Comparison of ENCODE assay signal across 9 mouse cellular contexts in the genomic region with DNA sequence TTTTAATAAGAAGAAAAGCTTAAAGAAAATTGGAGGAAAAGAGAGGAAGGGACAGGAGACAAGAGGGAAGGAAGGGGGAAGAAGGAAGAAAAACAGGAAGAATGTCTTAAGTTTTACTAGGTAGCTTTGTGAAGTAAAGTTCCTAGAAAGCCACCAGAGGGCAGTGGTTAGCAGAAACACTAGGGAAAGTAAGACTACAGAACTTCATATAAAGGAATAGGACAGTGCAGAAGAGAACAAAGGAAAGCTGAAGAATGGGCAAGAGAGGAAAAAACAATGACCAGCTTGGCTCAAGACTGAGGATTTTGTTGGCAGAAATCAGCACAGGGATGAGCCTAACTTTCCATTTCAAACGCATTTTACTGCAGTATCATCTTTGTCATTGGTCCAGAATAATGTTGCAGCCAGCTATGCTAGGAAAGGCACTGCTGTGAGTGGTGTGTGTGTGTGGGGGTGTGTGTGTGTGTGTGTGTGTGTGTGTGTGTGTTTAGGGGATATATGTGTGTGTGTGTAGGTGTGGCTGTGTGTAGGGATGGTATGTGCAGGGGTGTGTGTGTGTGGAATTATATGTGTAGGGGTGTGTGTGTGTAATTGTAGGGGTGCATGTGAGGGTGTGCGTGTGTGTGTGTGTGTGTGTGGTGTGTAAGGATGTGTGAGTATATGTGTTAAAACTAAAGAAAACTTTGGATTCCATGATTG. TPM values are rescaled to one million over a fixed set of nuclear protein-coding genes. Genes with fewer than 3 reads are reported as not detected.
DNase-seq lines count a peak whose midpoint lies in the region; ATAC-seq and TF ChIP-seq lines count a peak whose summit lies in the region.
"Had no signal": no experiment of that assay in that cellular context is flagged by ENCODE, and none has a peak within 500 bp of the region (broad histone marks: within the 10 kb centered on the region; RNA-seq: fewer than 3 reads in every experiment).

No protein-coding gene starts in this region.

- peak; percentile 70; the same call in 1 of the 2 replicates for ATAC-seq in cerebellum, adult (ENCODE audit: insufficient number of reproducible peaks, low FRiP score, low TSS enrichment)
- peak; percentile 61; the same call in 1 of the 2 replicates for ATAC-seq in neural tube, embryonic 11.5 days (ENCODE audit: insufficient read depth, low FRiP score, low TSS enrichment)
- ATAC-seq in hindbrain, postnatal 0 days, result peak; percentile 70
- ATAC-seq in megakaryocyte-erythroid progenitor cell, adult 5-6 weeks (replicated peaks; ENCODE audit: low FRiP score, low TSS enrichment, poor library complexity, severe bottlenecking), result peak; percentile 84

- H3K4me1 ChIP-seq in neural tube, embryonic 11.5 days (ENCODE audit: control insufficient read depth, insufficient read depth, low read length), result no peaks in the 10 kb centered on the region
- no peaks in the 10 kb centered on the region for H3K4me1 ChIP-seq in hindbrain, postnatal 0 days (ENCODE audit: insufficient read depth, low read length)
- H3K4me1 ChIP-seq: megakaryocyte, embryonic 14.5 days had no signal

- no peak for DNase-seq in cerebellum, adult 11 months
- DNase-seq in neural tube, embryonic 11.5 days (ENCODE audit: low spot score), result peak; percentile 19
- no peak for DNase-seq in neural tube, embryonic 10.5 days (ENCODE audit: extremely low spot score, low spot score)
- peak; percentile 68 for DNase-seq in embryo, embryonic 10 days (ENCODE audit: low spot score)
- DNase-seq in hindbrain, postnatal 0 days (ENCODE audit: low spot score), result peak; percentile 75
- DNase-seq in yolk sac, embryonic 10.5 days (ENCODE audit: low spot score), result peak; percentile 3

- H3K4me3 ChIP-seq in neural tube, embryonic 11.5 days (ENCODE audit: low read depth, low read length), result no peak overlapping the region
- H3K4me3 ChIP-seq in hindbrain, postnatal 0 days (ENCODE audit: low read length), result no peak overlapping the region
- H3K4me3 ChIP-seq: megakaryocyte, embryonic 14.5 days had no signal

- H3K9ac ChIP-seq in neural tube, embryonic 11.5 days (ENCODE audit: low read length), result no peak overlapping the region
- H3K9ac ChIP-seq in hindbrain, postnatal 0 days (replicated peaks; ENCODE audit: low read length), result no peak overlapping the region

- peak; percentile 71 for TF ChIP-seq CTCF in hindbrain, postnatal 0 days (IDR thresholded peaks at IDR 0.05; ENCODE audit: low read depth)

- H3K4me2 ChIP-seq in neural tube, embryonic 11.5 days (ENCODE audit: low read depth), result no peak overlapping the region
- H3K4me2 ChIP-seq in hindbrain, postnatal 0 days (ENCODE audit: low read depth, low read length), result no peak overlapping the region

- 81% methylated on average over 2 of the region's 2 CpGs for WGBS in neural tube, embryonic 11.5 days
- 77% methylated on average over 2 of the region's 2 CpGs for WGBS in hindbrain, postnatal 0 days

- H3K9me3 ChIP-seq in neural tube, embryonic 11.5 days (ENCODE audit: control insufficient read depth, low read length), result no peaks in the 10 kb centered on the region
- no peaks in the 10 kb centered on the region for H3K9me3 ChIP-seq in hindbrain, postnatal 0 days (ENCODE audit: low read length)
- H3K9me3 ChIP-seq: megakaryocyte, embryonic 14.5 days had no signal

- H3K27ac ChIP-seq in neural tube, embryonic 11.5 days (ENCODE audit: low read depth, low read length), result no peak overlapping the region
- no peak overlapping the region for H3K27ac ChIP-seq in hindbrain, postnatal 0 days

- no peaks in the 10 kb centered on the region for H3K36me3 ChIP-seq in neural tube, embryonic 11.5 days (ENCODE audit: control insufficient read depth, insufficient read depth, low read length)
- no peaks in the 10 kb centered on the region for H3K36me3 ChIP-seq in hindbrain, postnatal 0 days (ENCODE audit: insufficient read depth, low read length)

- no peaks in the 10 kb centered on the region for H3K27me3 ChIP-seq in neural tube, embryonic 11.5 days (ENCODE audit: control insufficient read depth, insufficient read depth, low read length)
- H3K27me3 ChIP-seq in hindbrain, postnatal 0 days (ENCODE audit: insufficient read depth, low read length), result no peaks in the 10 kb centered on the region
- H3K27me3 ChIP-seq: megakaryocyte, embryonic 14.5 days had no signal

RNA-seq across cellular contexts. Expression of a gene that starts 25.2 kb away (rescaled TPM):
- polyA plus RNA-seq in neural tube, embryonic 11.5 days (2014; fragmentation: Nextera tagmentation; extraction: Ambion mirVana), result 0.64 and 0.80 TPM in 2 replicates
- total RNA-seq in hindbrain, postnatal 0 days (2014; rRNA removed), result 6.8 and 8.1 TPM in 2 replicates
- polyA plus RNA-seq in hindbrain, postnatal 0 days (2015; fragmentation: Nextera tagmentation; extraction: Ambion mirVana), result 8.3 and 8.7 TPM in 2 replicates
- total RNA-seq in megakaryocyte-erythroid progenitor cell, adult 5-6 weeks (2014; fragmentation: Nextera tagmentation), result not detected in 2 replicates
- 0.23 TPM in 1 of 2 replicates, not detected in the other for total RNA-seq in megakaryocyte-erythroid progenitor cell, adult 5-6 weeks (2017)

RNA-seq across cellular contexts. Expression of a gene that starts 31.9 kb away (rescaled TPM):
- polyA plus RNA-seq in neural tube, embryonic 11.5 days (2014; fragmentation: Nextera tagmentation; extraction: Ambion mirVana), result not detected in 2 replicates
- total RNA-seq in hindbrain, postnatal 0 days (2014; rRNA removed), result not detected in 2 replicates
- not detected in 2 replicates for polyA plus RNA-seq in hindbrain, postnatal 0 days (2015; fragmentation: Nextera tagmentation; extraction: Ambion mirVana)
- not detected in 2 replicates for total RNA-seq in megakaryocyte-erythroid progenitor cell, adult 5-6 weeks (2014; fragmentation: Nextera tagmentation)
- not detected in 2 replicates for total RNA-seq in megakaryocyte-erythroid progenitor cell, adult 5-6 weeks (2017)

Comparison
In these comparisons a context has a peak if more than half of its experiments do, and no peak if none do; other contexts are left out.
1. DNase-seq: peak in neural tube, embryonic 11.5 days (single experiment), embryo, embryonic 10 days (single experiment), hindbrain, postnatal 0 days (single experiment) and yolk sac, embryonic 10.5 days (single experiment); none in cerebellum, adult 11 months (single experiment) and neural tube, embryonic 10.5 days (single experiment).
2. Peak in every context shown above with its lines, with median percentiles within 50 percentile points of each other: ATAC-seq.